Mouse (Mus musculus): ENCODE results near the gene Mylpf.
"Not testable (repeated sequence)": the region's sequence is repeated elsewhere in the genome, so short reads cannot be mapped to it uniquely, and the experiment has no call there.

Gene Mylpf

GRCm38 (mm10) chr7:127228615-127229303 lies 20.1 kb downstream of the Mylpf start:
- DNase-seq = peak; percentile 90

GRCm38 (mm10) chr7:127231376-127231775 lies 22.7 kb downstream of the Mylpf start:
- no peak for DNase-seq

- DNase-seq = no peak
These were observed 23.3 kb downstream of the Mylpf start for GRCm38 (mm10) chr7:127231826-127232621.

- peak; percentile 91 for DNase-seq
These were observed 24.1 kb downstream of the Mylpf start, which contains the start of the genes Zfp553 and Sept1 for GRCm38 (mm10) chr7:127232622-127233367. TSS of gene Zfp553 (plus strand) at chr7:127233061. TSS of gene Sept1 (minus strand) at chr7:127233130.

- no peak for DNase-seq
These were observed 24.7 kb downstream of the Mylpf start for GRCm38 (mm10) chr7:127233368-127233749.

- DNase-seq = no peak
These were observed 25.1 kb downstream of the Mylpf start for GRCm38 (mm10) chr7:127233765-127234164.

- no peak for DNase-seq
These were observed 26.1 kb downstream of the Mylpf start for GRCm38 (mm10) chr7:127234777-127235176.

- no peak for DNase-seq
These were observed 34.7 kb downstream of the Mylpf start for GRCm38 (mm10) chr7:127243361-127243867.

GRCm38 (mm10) chr7:127243870-127244657 lies 35.4 kb downstream of the Mylpf start, which contains the start of gene Zfp771:
TSS of gene Zfp771 (plus strand) at chr7:127244274.
- peak; percentile 99 for DNase-seq

GRCm38 (mm10) chr7:127244658-127245510 lies 36.2 kb downstream of the Mylpf start:
- peak; percentile 72 for DNase-seq

GRCm38 (mm10) chr7:127250511-127250910 lies 41.8 kb downstream of the Mylpf start:
- DNase-seq = not testable (repeated sequence)

GRCm38 (mm10) chr7:127252414-127252813 lies 43.7 kb downstream of the Mylpf start:
- no peak for DNase-seq

GRCm38 (mm10) chr7:127253341-127253740 lies 44.7 kb downstream of the Mylpf start:
- no peak for DNase-seq

GRCm38 (mm10) chr7:127253821-127254769 lies 45.4 kb downstream of the Mylpf start:
- DNase-seq = peak; percentile 98

GRCm38 (mm10) chr7:127255008-127255407 lies 46.3 kb downstream of the Mylpf start:
- no peak for DNase-seq

- DNase-seq = no peak
These were observed 47.3 kb downstream of the Mylpf start for GRCm38 (mm10) chr7:127255965-127256364.

- DNase-seq = no peak
These were observed 47.8 kb downstream of the Mylpf start for GRCm38 (mm10) chr7:127256518-127256917.

- no peak for DNase-seq
These were observed 50.7 kb downstream of the Mylpf start for GRCm38 (mm10) chr7:127259186-127259905.

All from kidney, postnatal 10 days (tissue).